Mouse (Mus musculus) central nervous system, embryonic 11.5 days (tissue): Measurements from ENCODE around the gene Gm44965. TPM values are rescaled to one million over a fixed set of nuclear protein-coding genes. Genes with fewer than 3 reads are reported as not detected.

Experiments used
- polyA plus RNA-seq: library from polyadenylated mRNA; depleted of rRNA; stranded (reverse); fragments of >200 nt; gene quantifications from 2 replicates; pipeline ENCODE4 v1.2.3, GENCODE M21; 2012; rRNA removed

The Gm44965 gene
- not detected in 2 replicates for polyA plus RNA-seq

GRCm38 (mm10) chr6:48593158-48594042 is at the start of gene Gm44965, which contains the start of gene Repin1:
Gene Gm44965 (plus strand): TSS chr6:48593941.
Gene Repin1 (plus strand): TSS chr6:48593883.

GRCm38 (mm10) chr6:48554280-48555103 is 39.2 kb upstream of the Gm44965 start, which contains the start of gene Lrrc61:
Gene Lrrc61 (plus strand): TSS chr6:48554796.

DNA sequence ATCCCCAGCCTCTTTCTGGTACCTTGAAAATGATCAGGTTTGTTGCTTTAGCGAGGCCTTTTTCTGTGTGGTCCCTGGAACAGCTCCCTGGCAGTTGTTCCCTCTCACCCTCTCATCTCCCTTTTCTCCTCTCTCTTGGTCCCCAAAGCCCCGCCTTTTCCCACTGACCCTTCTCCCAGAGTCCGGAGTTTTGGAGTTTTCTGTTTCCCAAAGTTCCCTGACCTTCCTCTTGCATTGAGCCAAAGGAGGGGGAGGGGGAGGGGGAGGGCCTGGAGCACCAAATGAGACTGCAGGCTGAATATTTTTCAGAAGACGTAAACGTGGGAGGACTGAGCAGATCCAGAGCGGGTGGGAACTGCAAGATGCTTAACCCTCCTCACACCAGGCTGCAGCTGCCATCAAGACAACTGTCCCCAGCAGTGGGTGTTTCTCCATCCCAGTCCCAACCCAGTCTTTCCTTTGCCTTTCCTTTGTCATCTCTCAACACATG is 21.1 kb upstream of the Gm44965 start, which contains the start of gene Rarres2:
Rarres2 (minus strand) TSS at position 218 of the 490 bp plus-strand sequence.

DNA sequence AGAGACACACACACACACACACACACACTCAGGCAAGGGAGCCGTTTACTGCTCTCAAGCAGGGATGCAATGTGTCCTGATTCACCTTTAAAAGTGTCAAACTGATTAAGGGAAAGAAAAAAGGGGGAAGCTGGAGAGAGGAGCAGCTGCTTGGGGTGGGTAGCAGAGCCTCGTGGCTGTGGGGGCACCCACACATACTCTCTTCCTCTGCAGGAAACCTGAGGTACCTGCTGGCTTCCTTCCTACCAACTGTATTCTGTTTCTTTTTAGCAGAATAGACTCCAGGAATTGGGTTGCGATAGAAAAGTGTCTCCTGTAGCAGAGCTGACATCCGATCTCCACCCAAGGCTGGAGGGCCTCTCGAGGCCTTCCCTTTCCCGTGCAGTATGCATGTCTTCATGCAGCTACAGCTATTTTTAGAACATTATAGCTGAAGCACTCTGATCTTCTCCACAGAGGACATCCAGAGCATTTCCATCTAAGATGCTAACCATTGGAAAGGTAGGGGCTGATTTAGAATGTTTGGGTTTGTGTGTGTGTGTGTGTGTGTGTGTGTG is 4.5 kb upstream of the Gm44965 start, which contains the start of gene Gm45021:
Gm45021 (plus strand) TSS at position 417 of the 557 bp plus-strand sequence.

DNA sequence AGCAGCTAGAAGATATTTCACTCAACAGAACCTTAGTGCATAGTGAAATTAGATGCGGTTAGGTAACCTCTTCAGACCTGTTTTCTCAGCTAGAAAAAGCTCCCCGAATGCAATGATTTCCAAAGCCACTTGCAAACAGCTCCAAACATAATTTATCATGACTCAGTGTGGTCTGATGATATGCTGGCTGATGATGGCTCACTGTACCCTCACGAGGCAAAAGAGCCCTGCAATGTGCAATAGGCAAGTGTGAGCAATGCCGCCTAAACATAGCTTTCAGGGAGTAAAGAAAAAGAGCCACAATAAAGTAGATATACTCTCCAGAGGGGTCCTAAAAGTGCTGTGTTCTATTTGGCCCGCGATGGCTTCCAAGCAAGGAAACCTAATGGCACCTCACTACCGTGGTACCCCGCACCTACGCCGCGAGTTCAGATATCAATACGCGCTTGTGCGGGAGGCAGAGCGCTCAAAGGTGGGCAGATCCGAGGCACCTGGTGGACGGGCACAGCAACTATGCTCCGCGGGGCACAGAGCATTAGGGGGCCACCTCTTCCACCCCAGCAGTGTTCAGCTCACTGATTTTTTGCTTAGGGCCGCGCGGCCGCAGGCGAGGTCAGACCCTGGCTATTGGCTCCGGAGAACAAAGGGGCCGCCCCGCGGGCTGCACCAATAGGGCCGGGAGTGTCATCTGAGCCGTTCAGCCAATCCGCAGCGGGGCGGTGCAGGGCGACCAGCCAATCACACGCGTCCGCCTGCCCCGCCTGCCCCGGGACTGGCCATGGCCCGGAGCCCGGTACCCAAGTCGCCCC is 7.7 kb downstream of the Gm44965 start, which contains the start of gene Zfp775:
Zfp775 (plus strand) TSS at position 793 of the 809 bp plus-strand sequence.

DNA sequence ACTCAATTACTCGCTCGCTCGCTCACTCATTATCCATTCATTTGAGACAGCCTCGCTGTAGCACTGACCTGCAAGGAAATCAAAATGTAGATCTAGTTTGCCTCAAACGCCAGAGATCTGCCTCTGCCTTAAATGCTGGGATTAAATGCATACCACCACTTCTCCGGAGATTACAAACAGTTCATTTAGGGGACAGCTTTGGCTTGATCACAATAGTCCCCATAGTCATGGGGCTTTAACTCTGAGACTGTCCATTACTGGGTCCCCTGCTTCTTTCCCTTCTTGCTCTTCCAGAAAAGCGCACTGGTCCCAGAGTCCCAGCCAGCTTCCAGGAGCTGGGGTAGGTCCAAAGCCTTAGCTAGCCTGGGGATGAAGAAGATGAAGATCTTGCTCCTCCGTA is 32.7 kb downstream of the Gm44965 start, which contains the start of gene AI854703:
AI854703 (plus strand) TSS at position 301 of the 400 bp plus-strand sequence.

GRCm38 (mm10) chr6:48646995-48647394 is 53.3 kb downstream of the Gm44965 start, which contains the start of gene Gimap8:
Gene Gimap8 (plus strand): TSS chr6:48647234.

Other genes with a start within 250 kb of the Gm44965 start
- 31.3 and 32.2 TPM in 2 replicates for gene Krba1, start 198.4 kb upstream of the Gm44965 start, polyA plus RNA-seq
- 21.1 and 27.9 TPM in 2 replicates for gene Zfp467, start 148.1 kb upstream of the Gm44965 start, polyA plus RNA-seq
- 0.85 and 1.4 TPM in 2 replicates for gene Sspo, start 145.7 kb upstream of the Gm44965 start, polyA plus RNA-seq
- gene Atp6v0e2, start 56.3 kb upstream of the Gm44965 start, polyA plus RNA-seq = 42.1 and 44.0 TPM in 2 replicates
- gene Lrrc61, start 39.1 kb upstream of the Gm44965 start, polyA plus RNA-seq = 19.2 and 19.4 TPM in 2 replicates
- gene Rarres2, start 21.2 kb upstream of the Gm44965 start, polyA plus RNA-seq = 2.2 and 5.1 TPM in 2 replicates
- not detected in 2 replicates for gene Gm45021, start 4.3 kb upstream of the Gm44965 start, polyA plus RNA-seq
- gene Repin1, start 58 bp upstream of the Gm44965 start, polyA plus RNA-seq = 38.4 and 41.8 TPM in 2 replicates
- 6.4 and 7.9 TPM in 2 replicates for gene Zfp775, start 8.1 kb downstream of the Gm44965 start, polyA plus RNA-seq
- 0.78 and 1.4 TPM in 2 replicates for gene AI854703, start 32.8 kb downstream of the Gm44965 start, polyA plus RNA-seq
- gene Gimap8, start 53.3 kb downstream of the Gm44965 start, polyA plus RNA-seq = 1.2 and 1.7 TPM in 2 replicates
- 4.7 and 5.9 TPM in 2 replicates for gene Gimap9, start 82.2 kb downstream of the Gm44965 start, polyA plus RNA-seq
- 4.4 and 5.2 TPM in 2 replicates for gene Gimap4, start 90.6 kb downstream of the Gm44965 start, polyA plus RNA-seq
- 6.3 and 9.2 TPM in 2 replicates for gene Gimap6, start 114.3 kb downstream of the Gm44965 start, polyA plus RNA-seq
- 1.5 and 2.4 TPM in 2 replicates for gene Gm28053, start 124.7 kb downstream of the Gm44965 start, polyA plus RNA-seq
- not detected in 2 replicates for gene Gimap7, start 124.7 kb downstream of the Gm44965 start, polyA plus RNA-seq
- 2.4 TPM in 2 replicates for gene Gimap1, start 145.1 kb downstream of the Gm44965 start, polyA plus RNA-seq
- gene Gimap5, start 152.3 kb downstream of the Gm44965 start, polyA plus RNA-seq = 0.83 and 1.3 TPM in 2 replicates
- 0.06 TPM in 1 of 2 replicates, not detected in the other for gene Gimap3, start 176.9 kb downstream of the Gm44965 start, polyA plus RNA-seq
- gene Tmem176a, start 247.0 kb downstream of the Gm44965 start, polyA plus RNA-seq = 17.0 and 25.2 TPM in 2 replicates
- 47.0 and 85.5 TPM in 2 replicates for gene Tmem176b, start 247.6 kb downstream of the Gm44965 start, polyA plus RNA-seq